Mouse (Mus musculus) limb, embryonic 15.5 days (tissue): ENCODE results near the gene Polr3e. TPM values are rescaled to one million over a fixed set of nuclear protein-coding genes. Genes with fewer than 3 reads are reported as not detected.
"Not testable (repeated sequence)": the region's sequence is repeated elsewhere in the genome, so short reads cannot be mapped to it uniquely, and the experiment has no call there.

Source experiments
- ATAC-seq: fragments of 200-750 bp; cut with Nextera tagmentation; 2 replicates; pipeline ENCODE4 v1.8.0; 2017; ENCODE audit warnings: low read depth, moderate TSS enrichment; ENCODE audit not compliant: insufficient number of reproducible peaks, low FRiP score, low TSS enrichment
- H3K27ac ChIP-seq: fragments of 300-500 bp; sonication (generic); 2 replicates; pipeline ENCODE4 v1.5.1; 2015; ENCODE audit warnings: moderate library complexity, mild to moderate bottlenecking, inconsistent platforms
- H3K27me3 ChIP-seq: fragments of 300-500 bp; sonication (generic); 2 replicates; pipeline ENCODE4 v1.6.1; 2015; ENCODE audit warnings: inconsistent platforms
- H3K36me3 ChIP-seq: fragments of 300-500 bp; sonication (generic); 2 replicates; pipeline ENCODE4 v1.6.1; 2015; ENCODE audit warnings: inconsistent platforms
- H3K4me1 ChIP-seq: fragments of 300-500 bp; sonication (generic); 2 replicates; pipeline ENCODE4 v1.6.1; 2015; ENCODE audit warnings: inconsistent platforms
- H3K4me2 ChIP-seq: fragments of 300-500 bp; sonication (generic); 2 replicates; pipeline ENCODE4 v1.6.1; 2015; ENCODE audit warnings: mild to moderate bottlenecking, inconsistent platforms
- H3K4me3 ChIP-seq: fragments of 300-500 bp; sonication (generic); 2 replicates; pipeline ENCODE4 v1.5.1; 2015; ENCODE audit warnings: mild to moderate bottlenecking, inconsistent platforms
- H3K9ac ChIP-seq: fragments of 300-500 bp; sonication (generic); 2 replicates; pipeline ENCODE4 v1.6.1; 2015; ENCODE audit warnings: inconsistent platforms
- H3K9me3 ChIP-seq: fragments of 300-500 bp; sonication (generic); 2 replicates; pipeline ENCODE4 v1.6.1; 2016; ENCODE audit warnings: inconsistent platforms
- WGBS: fragments of 180-500 bp; shearing (Covaris S2); methylation state at CpG from one replicate; pipeline ENCODE4 v1.1.7; 2015; 5-methylcytosine and 5-hydroxymethylcytosine counted together
- polyA plus RNA-seq: library from polyadenylated mRNA; unstranded; fragments of >200 nt; fragmentation: Nextera tagmentation; extraction: Ambion mirVana; gene quantifications from 2 replicates; pipeline ENCODE4 v1.2.1, GENCODE M21; 2015

Gene Polr3e
- polyA plus RNA-seq, 1 experiment from 2014 or later: 38.4 TPM

GRCm38 (mm10) chr7:120882674-120883073 is 34.9 kb upstream of the Polr3e start:
- no peak for ATAC-seq
- Histone ChIP-seq H3K4me2 (no peak overlapping the region), H3K9me3 (no peaks in the 10 kb centered on the region), H3K27ac (no peak overlapping the region; the same call in 1 of the 2 replicates), H3K27me3 (no peaks in the 10 kb centered on the region), H3K36me3 (peaks cover 71% of the 10 kb centered on the region), H3K9ac (no peak overlapping the region), H3K4me3 (no peak overlapping the region), H3K4me1 (no peaks in the 10 kb centered on the region)
- WGBS: 76% methylated on average over 4 of the region's 4 CpGs

GRCm38 (mm10) chr7:120883523-120884290 is 33.8 kb upstream of the Polr3e start:
- peaks cover 78% of the 10 kb centered on the region for H3K36me3 ChIP-seq
- 88% methylated on average over 4 of the region's 4 CpGs for WGBS

GRCm38 (mm10) chr7:120884746-120885145 is 32.8 kb upstream of the Polr3e start:
- H3K9me3 ChIP-seq: no peaks in the 10 kb centered on the region
- H3K4me1 ChIP-seq: no peaks in the 10 kb centered on the region
- no peak overlapping the region for H3K9ac ChIP-seq
- 92% methylated on average over 4 of the region's 4 CpGs for WGBS
- peaks cover 88% of the 10 kb centered on the region for H3K36me3 ChIP-seq
- H3K4me2 ChIP-seq: no peak overlapping the region
- no peaks in the 10 kb centered on the region for H3K27me3 ChIP-seq
- ATAC-seq: no peak
- no peak overlapping the region for H3K27ac ChIP-seq
- H3K4me3 ChIP-seq: no peak overlapping the region

More at GRCm38 (mm10) chr7:120883523-120884290, 33.8 kb upstream of the Polr3e start:
- Histone ChIP-seq H3K9me3 (no peaks in the 10 kb centered on the region), H3K27me3 (no peaks in the 10 kb centered on the region), H3K4me2 (no peak overlapping the region), H3K27ac (no peak overlapping the region), H3K9ac (no peak overlapping the region), H3K4me3 (no peak overlapping the region), H3K4me1 (no peaks in the 10 kb centered on the region)
- no peak for ATAC-seq

GRCm38 (mm10) chr7:120893123-120893522 is 24.4 kb upstream of the Polr3e start:
- no peak for ATAC-seq

GRCm38 (mm10) chr7:120897054-120897453 is 20.5 kb upstream of the Polr3e start:
- ATAC-seq: no peak
- Histone ChIP-seq H3K36me3 (peaks cover 57% of the 10 kb centered on the region), H3K27ac (no peak overlapping the region), H3K27me3 (no peaks in the 10 kb centered on the region), H3K4me3 (no peak overlapping the region), H3K9ac (no peak overlapping the region), H3K4me1 (no peaks in the 10 kb centered on the region), H3K9me3 (no peaks in the 10 kb centered on the region), H3K4me2 (no peak overlapping the region)
- WGBS: 88% methylated on average over 7 of the region's 7 CpGs

More at GRCm38 (mm10) chr7:120893123-120893522, 24.4 kb upstream of the Polr3e start:
- Histone ChIP-seq H3K4me3 (no peak overlapping the region), H3K9me3 (no peaks in the 10 kb centered on the region), H3K36me3 (peaks cover 71% of the 10 kb centered on the region), H3K9ac (no peak overlapping the region), H3K4me1 (no peaks in the 10 kb centered on the region), H3K4me2 (no peak overlapping the region), H3K27ac (no peak overlapping the region), H3K27me3 (no peaks in the 10 kb centered on the region)
- 89% methylated on average over 5 of the region's 5 CpGs for WGBS

- H3K9me3 ChIP-seq: no peaks in the 10 kb centered on the region
- H3K36me3 ChIP-seq: peaks cover 56% of the 10 kb centered on the region
- no peak overlapping the region for H3K4me2 ChIP-seq
- no peak overlapping the region for H3K27ac ChIP-seq
- no peak for ATAC-seq
- WGBS: 87% methylated on average over 9 of the region's 9 CpGs
- H3K9ac ChIP-seq: no peak overlapping the region
- H3K4me3 ChIP-seq: no peak overlapping the region
- H3K4me1 ChIP-seq: no peaks in the 10 kb centered on the region
- no peaks in the 10 kb centered on the region for H3K27me3 ChIP-seq
Observed at GRCm38 (mm10) chr7:120897711-120898335, 19.7 kb upstream of the Polr3e start.

GRCm38 (mm10) chr7:120900191-120900590 is 17.4 kb upstream of the Polr3e start:
- no peak overlapping the region for H3K9ac ChIP-seq
- H3K4me1 ChIP-seq: no peaks in the 10 kb centered on the region
- H3K4me2 ChIP-seq: no peak overlapping the region
- 70% methylated on average over 4 of the region's 4 CpGs for WGBS
- no peak overlapping the region for H3K27ac ChIP-seq
- peaks cover 61% of the 10 kb centered on the region for H3K36me3 ChIP-seq
- H3K27me3 ChIP-seq: no peaks in the 10 kb centered on the region
- no peaks in the 10 kb centered on the region for H3K9me3 ChIP-seq
- H3K4me3 ChIP-seq: no peak overlapping the region
- ATAC-seq: no peak

GRCm38 (mm10) chr7:120901701-120902100 is 15.8 kb upstream of the Polr3e start:
- Histone ChIP-seq H3K27ac (no peak overlapping the region), H3K36me3 (peaks cover 55% of the 10 kb centered on the region), H3K9me3 (no peaks in the 10 kb centered on the region), H3K9ac (no peak overlapping the region), H3K27me3 (no peaks in the 10 kb centered on the region), H3K4me2 (no peak overlapping the region), H3K4me3 (no peak overlapping the region), H3K4me1 (no peaks in the 10 kb centered on the region)
- ATAC-seq: no peak
- WGBS: 44% methylated on average over 8 of the region's 8 CpGs

GRCm38 (mm10) chr7:120902931-120903330 is 14.6 kb upstream of the Polr3e start:
- Histone ChIP-seq H3K27me3 (no peaks in the 10 kb centered on the region), H3K4me1 (no peaks in the 10 kb centered on the region), H3K9me3 (no peaks in the 10 kb centered on the region), H3K9ac (no peak overlapping the region), H3K36me3 (peaks cover 51% of the 10 kb centered on the region), H3K4me2 (no peak overlapping the region), H3K27ac (no peak overlapping the region), H3K4me3 (no peak overlapping the region)
- 58% methylated on average over 3 of the region's 3 CpGs for WGBS
- ATAC-seq: no peak

- not testable (repeated sequence) for H3K4me3 ChIP-seq, ATAC-seq, H3K27ac ChIP-seq, H3K4me2 ChIP-seq, H3K9me3 ChIP-seq, H3K27me3 ChIP-seq, H3K36me3 ChIP-seq, H3K9ac ChIP-seq, H3K4me1 ChIP-seq
- WGBS: 65% methylated on average over 3 of the region's 3 CpGs
Observed at GRCm38 (mm10) chr7:120910172-120910571, 7.4 kb upstream of the Polr3e start.

GRCm38 (mm10) chr7:120911268-120911667 is 6.3 kb upstream of the Polr3e start:
- not testable (repeated sequence) for H3K9me3 ChIP-seq, H3K4me2 ChIP-seq, ATAC-seq, H3K4me3 ChIP-seq, H3K27ac ChIP-seq, H3K9ac ChIP-seq, H3K27me3 ChIP-seq, H3K36me3 ChIP-seq, H3K4me1 ChIP-seq
- WGBS: 84% methylated on average over 6 of the region's 6 CpGs

GRCm38 (mm10) chr7:120913332-120913731 is 4.2 kb upstream of the Polr3e start:
- no peak overlapping the region for H3K9ac ChIP-seq
- no peak overlapping the region for H3K4me3 ChIP-seq
- H3K4me1 ChIP-seq: peaks cover under 1% of the 10 kb centered on the region; the same call in 1 of the 2 replicates
- no peaks in the 10 kb centered on the region for H3K9me3 ChIP-seq
- no peak overlapping the region for H3K27ac ChIP-seq
- no peak for ATAC-seq
- no peaks in the 10 kb centered on the region for H3K36me3 ChIP-seq
- H3K27me3 ChIP-seq: no peaks in the 10 kb centered on the region
- WGBS: 48% methylated on average over 1 of the region's 1 CpGs
- H3K4me2 ChIP-seq: no peak overlapping the region
